Mouse (Mus musculus) spleen, postnatal 36 days (tissue): ENCODE data around the gene Ss18l1.

Experiments used
- DNase-seq, 2 experiments: peaks; one replicate each; pipeline ENCODE4 v3.0.0; 2022; ENCODE audit warnings: low spot score in 2 of 2, mixed read lengths in 1 of 2

Ss18l1 gene

DNA sequence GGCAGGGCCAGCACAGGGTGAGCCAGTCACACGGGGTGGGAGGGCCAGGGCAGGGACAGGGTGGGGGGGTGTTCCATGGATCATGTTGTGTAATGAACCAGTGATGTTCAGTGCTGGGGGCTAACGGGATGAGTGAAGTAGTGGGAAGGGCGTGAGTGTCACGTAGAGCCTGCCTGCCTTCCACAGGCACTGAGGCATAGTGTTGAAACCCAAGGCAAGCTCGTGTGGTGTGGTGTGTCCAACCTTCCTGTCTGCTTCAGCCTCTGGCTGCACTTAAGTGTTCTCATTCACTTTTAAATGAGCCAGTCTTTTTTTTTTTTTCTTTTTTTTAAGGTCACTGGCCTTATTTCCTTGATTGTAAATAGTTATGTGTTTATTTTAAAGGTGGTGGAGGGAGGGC lies 7.6 kb upstream of the Ss18l1 start:
- no peak for DNase-seq

DNA sequence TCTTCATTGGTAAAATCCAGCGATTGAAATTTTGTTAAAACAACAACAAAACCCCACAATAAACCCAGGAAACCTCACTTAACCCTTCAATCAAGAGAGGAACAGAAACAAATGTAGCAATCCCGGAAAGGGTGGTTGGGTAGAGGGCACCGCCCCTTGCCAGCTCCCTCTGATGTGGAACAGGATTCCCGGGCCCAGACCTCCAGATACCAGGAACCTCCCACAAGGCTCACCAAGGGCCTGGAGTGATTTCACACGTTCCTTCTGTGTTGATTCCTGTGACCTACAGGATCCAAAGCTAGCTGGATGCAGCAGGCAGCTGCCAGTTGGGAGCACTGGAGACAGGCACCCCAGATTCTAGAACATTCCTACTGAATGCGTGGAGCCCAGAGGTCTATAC lies 1.9 kb upstream of the Ss18l1 start:
- no peak for DNase-seq

DNA sequence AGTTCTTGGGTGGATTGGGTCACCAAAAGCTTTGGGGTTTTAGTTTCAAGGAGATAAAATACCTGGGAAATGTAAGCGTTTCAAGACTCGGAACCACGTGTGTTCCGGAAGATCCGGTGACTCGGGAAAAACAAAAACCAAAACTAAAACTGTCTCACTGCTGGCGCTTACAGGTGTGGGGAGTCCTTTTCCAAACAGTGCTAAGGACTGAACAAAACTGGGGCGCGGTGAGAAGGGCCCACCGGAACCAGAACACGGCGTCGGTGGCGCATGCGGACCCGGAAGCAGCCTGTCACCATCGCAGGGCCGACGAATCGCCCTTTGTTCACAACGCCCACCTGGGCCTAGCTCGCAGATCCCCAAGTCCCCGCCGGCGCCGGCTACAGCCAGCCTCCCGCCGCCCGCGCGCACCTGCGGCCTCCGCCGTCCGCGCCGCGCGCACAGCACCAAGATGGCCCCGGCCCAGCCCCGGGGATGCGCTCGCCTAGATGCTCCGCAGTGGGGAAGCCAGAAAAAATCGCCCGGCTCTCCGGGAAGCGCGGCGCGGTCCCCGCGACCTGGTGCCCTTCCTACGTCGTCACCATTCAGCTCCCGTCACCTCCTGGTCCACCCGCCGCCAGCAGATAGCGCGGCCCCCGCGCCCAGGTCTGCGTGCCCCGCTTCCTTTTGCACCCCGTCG lies 593 bp upstream of the Ss18l1 start:
- peak in 1 of 2 experiments; percentile 23 for DNase-seq

DNA sequence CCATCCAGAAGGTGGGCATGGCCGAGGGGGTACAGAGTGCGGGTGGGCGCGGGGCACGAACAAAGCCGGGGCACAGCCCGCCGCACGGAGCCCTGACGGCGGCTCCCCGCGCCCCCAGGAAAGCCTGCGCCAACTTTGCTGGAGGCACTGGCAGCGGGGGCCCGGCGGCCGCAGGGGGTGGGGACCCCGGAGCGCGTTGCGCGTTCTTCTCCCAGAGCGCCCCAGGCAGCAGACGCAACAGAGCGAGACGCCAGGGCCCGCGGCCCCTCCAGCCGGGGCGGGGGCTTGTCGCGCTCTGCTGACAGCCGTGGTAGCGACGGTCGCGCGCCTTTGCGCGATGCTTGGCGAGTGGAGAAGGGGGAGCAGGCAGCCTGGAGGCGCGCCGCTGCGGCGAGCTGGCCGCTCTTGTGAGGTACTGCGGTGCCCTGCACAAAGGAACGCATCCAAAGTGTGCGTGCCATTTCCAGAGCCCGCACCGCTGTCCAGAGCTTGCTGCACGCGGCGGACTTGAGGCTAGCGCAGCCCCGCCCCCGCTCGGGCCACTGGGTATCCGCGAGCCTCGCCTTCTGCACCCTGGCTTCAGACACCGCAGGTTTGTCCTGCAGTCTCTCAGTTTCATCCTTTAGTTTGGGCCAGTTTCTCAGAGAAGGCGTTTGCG lies 678 bp downstream of the Ss18l1 start:
- peak; percentile 48 to 50 for DNase-seq

DNA sequence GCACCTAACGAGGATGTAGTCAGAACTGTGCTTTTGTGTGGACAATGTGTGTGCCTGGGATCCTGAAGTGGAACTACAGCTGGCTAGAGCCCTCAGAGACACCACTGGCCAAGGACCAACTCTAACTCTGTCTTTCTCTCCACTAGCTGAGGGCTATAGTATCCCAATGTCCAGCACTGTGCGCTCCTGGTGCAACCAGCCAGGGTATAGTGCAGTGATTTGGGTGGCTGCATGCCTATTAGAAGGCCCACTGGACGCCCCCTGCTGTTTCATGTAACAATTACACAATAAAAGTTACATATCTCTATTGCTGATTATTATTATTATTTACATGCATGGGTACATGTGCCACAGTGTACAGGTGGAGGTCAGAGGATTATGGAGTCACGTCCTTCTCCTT lies 3.0 kb downstream of the Ss18l1 start:
- peak; percentile 26 to 61 for DNase-seq

DNA sequence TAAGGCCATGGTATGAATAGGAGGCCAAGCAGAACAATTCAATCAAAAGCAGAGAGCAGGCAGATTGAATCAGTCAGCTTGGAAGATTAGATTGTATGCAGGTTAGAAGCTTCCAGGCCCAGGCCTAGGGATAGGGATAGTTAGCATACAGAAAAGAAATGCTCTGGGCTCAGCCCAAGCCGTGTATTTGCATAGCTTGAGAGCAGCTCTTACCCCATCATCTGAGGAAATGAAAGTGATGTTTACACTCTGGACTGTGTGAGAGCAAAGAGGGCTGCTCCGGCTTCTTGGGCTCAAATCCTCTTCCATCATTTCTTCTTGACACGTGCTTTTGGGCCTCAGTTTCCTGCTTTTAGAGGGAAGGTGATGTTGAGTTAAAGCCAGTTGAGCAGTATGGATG lies 5.3 kb downstream of the Ss18l1 start:
- no peak for DNase-seq

DNA sequence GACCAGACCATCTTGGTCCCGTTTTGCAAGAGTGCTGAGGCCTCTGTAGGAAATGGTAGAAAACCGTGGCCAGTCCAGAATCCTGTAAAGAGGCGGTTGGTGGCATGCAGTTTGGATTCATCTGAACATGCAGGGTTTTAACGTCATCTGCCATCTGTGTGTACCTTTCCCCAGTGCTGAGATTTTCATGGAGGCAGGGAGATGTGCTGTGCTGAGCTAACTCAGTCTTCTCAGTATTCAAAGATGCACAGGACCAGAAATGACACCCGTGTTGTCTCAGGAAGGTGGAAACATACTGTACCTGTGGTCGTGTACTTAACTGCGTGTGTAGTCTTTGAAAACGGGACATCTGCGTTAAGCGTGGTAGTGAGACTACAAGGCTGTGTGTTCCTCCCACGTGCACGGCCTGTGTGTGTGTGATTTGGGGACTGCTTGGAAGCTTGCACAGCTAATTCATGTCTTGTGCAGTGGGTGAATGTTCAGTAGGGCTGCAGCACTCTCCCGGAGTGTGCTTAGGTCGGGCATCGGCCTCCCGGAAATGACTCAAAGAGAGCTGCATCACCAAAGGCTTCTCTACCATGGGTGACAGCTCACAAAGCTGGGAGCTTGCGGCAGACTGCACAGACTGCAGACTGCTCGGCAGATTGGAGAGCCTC lies 5.8 kb downstream of the Ss18l1 start:
- no peak for DNase-seq

DNA sequence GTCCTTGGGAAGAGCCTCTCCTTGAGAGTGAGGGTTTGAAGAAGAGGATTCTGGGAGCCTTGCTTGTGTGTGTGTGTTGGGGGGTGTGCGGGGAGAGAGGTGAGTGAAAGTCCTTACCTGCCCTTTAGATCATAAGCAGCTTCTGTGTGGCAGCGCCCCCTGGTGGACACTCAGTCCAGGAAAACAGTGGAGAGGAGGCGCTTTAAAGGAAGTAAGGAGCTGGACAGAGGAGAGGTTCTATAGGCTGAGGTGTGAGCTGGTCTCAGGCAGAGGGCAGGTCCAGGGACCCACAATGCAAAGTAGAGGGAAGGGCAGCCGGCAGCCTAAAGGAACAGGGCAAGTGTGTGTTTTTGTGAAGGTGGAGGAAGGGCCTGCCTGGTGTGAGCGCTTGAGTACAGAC lies 8.7 kb downstream of the Ss18l1 start:
- DNase-seq, result peak; percentile 66 to 77

DNA sequence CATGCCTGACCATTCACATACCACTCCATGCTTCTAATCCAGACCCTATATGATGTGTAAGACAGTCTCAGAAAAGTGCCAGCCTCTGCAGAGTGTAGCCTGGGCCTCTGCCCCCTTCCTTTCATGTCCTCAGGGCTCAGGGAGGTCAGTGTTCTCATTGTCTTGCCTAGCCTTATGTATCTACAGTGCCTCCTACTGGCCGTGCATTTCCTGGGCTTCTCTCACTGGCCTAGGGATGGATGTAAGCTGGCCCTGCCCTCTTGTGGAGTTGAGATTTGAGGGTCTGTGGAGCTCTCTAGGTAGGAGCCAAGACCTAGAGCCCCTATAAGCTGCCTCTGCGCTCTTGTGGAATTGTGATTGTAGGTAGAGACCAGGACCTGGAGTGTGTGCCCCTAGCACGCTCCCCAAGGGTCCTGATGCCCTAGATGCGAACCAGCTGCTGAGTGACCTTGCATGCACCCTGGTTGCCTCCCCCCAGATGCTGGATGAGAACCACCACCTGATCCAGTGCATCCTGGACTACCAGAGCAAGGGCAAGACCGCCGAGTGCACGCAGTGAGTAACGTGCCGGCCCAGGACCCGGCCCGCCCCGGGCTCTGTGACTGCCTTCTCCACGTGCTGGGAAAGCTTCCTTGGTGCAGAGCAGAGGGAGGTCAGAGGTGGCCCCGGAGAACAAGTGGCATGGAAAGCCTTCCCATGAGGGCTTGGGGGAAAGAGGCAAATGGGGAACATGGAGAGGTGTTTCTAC lies 9.9 kb downstream of the Ss18l1 start:
- DNase-seq, result peak in 1 of 2 experiments; percentile 14

DNA sequence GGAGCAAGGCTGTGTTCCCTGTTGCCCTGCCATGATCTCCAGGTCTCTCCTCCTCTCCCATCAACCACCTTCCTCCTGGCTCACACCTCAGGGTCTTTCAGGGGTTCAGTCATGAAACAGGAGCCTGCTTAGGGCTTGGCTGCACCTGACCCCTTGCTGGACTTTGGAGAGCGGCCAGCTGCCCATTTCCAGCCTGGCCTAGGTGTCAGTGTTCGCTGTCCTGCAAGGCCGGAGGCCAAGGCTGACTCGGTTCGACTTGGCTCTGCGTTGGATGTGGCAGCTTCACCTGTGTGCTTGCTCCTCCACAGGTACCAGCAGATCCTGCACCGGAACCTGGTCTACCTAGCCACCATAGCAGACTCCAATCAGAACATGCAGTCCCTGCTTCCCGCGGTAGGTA lies 10.7 kb downstream of the Ss18l1 start:
- DNase-seq, result no peak

DNA sequence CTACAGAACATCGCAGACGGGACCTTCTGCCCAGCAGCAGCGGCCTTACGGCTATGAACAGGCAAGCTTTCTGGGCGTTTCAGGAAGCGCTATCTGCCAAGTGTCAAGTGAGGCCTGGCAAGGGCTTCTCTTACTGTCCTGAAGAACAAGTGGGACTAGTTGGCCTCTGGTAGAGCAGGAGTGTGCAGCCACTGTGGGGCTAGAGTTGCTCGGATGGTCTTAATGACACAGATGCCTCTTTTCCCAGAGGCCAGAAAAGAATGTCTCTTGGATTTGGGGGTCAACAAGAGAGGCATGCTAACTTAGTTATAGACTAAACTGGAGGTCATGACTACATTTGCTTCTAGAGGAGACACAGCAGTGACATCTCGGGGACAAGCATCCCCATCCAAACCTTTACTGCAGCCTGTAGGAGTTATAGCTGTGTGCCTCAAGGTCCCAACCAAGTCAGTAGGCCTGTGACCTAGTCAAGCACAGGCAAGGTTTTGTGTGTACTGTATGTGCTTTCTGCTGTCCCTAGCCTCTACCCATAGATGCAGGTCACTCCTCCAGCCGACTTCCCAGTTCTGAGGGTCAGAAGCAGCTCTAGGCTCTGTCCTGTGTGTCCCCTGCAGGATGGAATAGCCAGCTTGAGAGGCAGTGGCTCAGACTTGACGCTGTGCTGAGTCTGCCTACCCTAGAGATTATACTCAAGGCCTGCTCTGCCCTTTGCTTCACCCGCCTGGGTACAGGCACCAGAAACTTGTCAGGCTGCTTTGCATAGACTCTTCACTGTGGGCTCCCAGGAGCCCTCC lies 21.2 kb downstream of the Ss18l1 start:
- no peak for DNase-seq

DNA sequence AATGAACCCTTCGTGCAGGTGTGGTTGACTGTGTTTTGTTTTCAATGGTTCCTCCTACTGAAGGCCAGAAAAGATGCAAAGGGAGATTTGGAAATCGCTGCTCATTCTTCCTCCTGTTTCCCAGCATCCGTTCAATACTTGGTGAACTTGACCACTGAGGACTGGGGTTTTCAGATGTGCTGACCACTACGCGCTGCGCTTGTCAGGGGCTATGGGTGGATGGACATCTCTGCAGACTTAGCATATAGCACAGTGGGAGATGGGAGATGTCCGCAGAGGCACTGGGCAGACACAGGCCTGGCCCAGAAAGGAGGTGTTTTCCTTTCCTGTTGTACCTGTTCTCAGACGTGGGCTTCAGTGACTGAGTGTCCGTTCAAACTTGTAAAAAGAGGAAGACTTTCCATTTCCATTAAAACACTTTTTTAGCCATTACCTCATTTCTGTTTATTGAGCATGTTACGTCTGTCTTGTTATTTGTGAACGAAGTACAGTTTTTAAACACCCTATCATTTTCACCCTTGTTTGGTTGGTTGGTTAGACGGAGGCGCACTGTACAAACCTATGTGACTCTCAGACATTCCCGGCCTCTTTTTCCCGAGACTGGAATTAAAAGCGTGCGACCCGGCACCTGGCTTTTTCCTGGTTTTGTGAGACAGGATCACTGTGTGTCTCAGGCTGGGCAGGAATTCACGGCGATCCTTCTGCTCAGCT lies 27.6 kb downstream of the Ss18l1 start:
- no peak for DNase-seq

DNA sequence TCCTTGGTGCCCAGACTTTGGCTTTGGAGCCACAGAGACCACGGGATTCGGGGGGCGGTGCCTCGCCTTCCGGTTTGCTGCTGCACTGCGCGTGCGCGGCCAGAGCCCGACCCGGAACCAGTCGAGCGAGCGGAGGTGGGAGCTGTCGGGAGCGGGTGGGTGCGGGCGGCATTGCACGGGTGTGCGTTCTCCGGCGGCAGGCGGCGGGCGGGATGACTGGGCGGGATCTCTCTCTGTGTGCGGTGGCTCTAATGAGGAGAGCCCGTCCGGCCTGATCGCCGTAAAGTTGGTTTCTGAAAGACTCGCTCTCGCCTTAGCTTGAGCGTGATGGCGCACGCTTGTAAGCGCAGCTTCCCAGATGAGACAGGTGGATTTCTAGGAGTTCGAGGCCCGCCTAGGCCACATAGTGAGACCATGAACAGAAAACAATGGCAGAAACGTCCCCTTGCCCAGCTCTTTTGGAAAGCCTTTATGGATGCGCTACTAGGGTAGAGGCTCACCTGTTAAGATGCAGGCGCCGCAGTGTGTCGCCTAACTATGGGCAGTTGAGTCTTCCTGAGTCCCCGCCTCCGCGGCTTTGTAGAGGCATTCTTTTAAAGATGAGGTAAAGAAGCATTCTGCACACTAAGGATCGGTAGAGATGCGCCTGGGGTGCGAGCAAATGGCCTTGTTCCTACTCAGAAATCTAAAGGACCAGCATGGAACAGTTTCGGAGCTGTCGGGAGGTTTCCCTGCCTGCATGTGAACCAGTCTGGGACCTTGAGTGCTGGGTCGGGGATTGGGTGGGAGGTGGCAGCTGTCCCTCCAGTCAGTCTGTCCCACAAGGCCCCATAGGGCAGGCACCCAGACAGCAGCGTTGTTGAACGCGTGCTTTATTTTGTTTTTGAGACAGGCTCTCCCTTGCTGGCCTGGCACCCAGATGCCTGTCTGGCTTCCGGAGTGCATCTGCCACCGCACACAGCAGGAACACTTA lies 28.5 kb downstream of the Ss18l1 start, which contains the start of gene Mtg2:
Gene Mtg2, plus strand, starts transcription at position 108 of the 973 bp plus-strand sequence.
- peak; percentile 89 to 90 for DNase-seq

DNA sequence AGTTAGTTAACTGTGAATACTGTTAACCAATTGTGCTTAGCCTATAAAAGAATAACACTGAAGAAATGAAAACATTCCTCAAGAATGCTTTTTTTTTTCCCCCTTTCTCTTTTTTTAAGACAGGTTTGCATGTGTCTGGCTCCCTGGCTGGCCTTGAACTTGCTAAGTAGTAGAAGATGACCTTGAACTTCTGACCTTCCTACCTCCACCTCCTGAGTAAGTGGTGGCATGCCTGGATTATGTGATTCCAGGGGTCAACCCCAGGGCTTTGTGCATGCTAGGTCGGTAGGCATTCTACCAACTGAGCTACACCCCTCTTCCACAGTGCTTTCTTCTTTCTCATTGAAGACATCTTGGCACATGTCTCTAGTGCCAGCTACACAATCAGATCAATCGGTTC lies 29.4 kb downstream of the Ss18l1 start:
- no peak for DNase-seq

DNA sequence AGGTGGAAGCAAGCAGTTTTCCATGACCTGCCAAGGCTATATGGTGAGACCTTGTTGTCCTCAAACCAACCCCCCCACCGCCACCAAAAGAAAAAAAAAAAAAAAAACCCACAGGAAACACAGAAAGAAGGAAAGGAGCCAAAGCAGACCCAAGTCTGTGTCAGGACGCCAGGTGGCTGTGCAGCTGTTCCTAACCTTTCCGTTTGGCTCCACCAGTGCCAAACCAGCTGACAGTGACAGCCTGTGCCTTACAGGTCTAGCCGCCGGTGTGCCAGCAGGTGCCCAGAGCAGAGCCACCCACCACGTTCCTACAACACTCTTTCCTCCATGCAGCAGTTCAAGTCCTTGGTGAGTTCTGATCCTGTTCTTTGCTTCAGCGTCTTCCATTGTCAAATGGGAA lies 30.6 kb downstream of the Ss18l1 start:
- DNase-seq, result no peak

DNA sequence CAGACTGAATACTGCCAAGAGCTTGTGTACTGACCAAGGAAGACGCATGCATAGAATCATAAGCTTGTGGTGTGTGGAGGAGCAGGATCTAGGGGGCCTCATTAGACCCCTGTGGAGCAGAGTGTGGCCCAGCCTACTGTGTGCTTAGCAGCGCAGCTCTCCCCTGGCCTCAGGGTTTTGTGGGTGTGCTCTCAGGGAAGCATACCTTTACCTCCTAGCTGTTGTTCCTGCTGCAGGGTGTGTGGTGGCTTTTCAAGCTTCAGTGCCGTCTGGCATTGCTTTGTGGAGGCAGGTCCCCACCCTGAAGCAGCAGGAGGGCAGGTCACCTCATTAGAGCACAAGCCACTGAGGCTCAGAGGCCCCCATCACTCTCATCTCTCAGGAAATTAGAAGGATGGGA lies 35.3 kb downstream of the Ss18l1 start:
- no peak for DNase-seq

DNA sequence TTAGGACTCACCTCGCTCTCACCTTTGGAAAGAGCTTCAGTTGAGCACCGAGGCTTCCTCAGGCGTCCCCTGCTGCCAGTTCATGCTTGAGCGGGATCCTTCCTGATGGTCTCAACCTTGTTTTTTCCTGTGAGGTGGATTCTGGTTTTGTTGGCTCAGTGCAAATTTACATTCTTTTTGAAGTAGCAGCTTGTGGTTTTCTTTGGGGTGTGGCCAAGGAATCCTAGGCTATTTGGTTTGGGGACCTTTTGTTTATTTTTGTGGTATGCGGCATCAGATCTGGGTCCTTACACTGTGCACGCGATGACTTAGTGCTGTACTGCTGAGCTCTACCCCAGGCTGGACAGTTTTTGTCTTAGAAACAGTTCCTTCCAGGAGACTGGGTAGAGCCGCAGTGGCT lies 38.4 kb downstream of the Ss18l1 start:
- no peak for DNase-seq

DNA sequence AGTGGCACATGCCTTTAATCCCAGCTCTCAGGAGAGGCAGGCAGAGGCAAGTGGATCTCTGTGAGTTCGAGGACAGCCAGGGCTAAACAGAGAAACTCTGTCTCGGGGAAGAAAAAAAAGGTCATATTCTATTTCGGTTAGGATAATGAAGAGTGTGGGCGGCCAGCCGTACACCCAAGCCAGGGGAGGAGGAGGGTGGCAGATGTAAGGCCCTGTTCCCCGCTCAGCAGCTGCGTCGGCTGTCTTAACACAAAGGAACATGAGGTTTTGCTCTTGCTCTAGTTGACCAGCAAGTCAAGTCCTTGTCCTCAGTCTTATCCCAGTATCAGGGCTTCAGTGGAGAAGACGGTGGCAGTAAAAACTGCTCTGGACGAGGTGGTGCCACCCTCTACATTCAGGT lies 40.8 kb downstream of the Ss18l1 start:
- DNase-seq, result no peak

DNA sequence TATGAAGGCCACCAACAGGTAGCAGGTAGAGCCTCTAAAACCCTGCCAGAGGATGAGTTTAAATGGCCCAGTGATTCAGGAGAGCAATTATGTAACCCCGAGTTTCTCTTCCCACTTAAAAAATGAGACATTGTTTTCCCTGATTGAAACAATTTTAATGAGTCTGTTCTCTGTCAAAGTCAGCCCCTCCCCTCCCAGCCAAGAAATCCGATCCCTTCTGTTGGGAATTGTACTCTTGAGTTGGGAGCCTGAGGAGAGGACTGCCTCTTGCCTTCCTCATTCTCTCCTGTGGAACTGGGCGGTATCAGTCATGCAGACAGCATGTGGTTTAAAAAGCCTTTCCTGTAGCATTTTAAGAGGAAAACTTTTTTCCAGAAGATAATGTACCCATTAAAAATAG lies 42.3 kb downstream of the Ss18l1 start:
- DNase-seq, result no peak
